Mouse (Mus musculus) fibroblast of lung, adult 2 months (primary cell): Measurements from ENCODE around the gene Esrp2.

Experiments
- DNase-seq: peaks from one replicate; pipeline ENCODE4 v3.0.0-alpha.2; 2011; ENCODE audit warnings: low read depth

Gene Esrp2

GRCm38 (mm10) chr8:106147868-106148565 is 11.2 kb upstream of the Esrp2 start:
- no peak for DNase-seq

GRCm38 (mm10) chr8:106146014-106146413 is 9.2 kb upstream of the Esrp2 start:
- no peak for DNase-seq

GRCm38 (mm10) chr8:106145331-106145730 is 8.6 kb upstream of the Esrp2 start:
- no peak for DNase-seq

- DNase-seq: peak; percentile 53
Observed at GRCm38 (mm10) chr8:106140769-106141168, 4.0 kb upstream of the Esrp2 start.

- DNase-seq: no peak
Observed at GRCm38 (mm10) chr8:106140191-106140590, 3.4 kb upstream of the Esrp2 start.

- no peak for DNase-seq
Observed at GRCm38 (mm10) chr8:106138616-106139015, 1.8 kb upstream of the Esrp2 start.

- DNase-seq: no peak
Observed at GRCm38 (mm10) chr8:106137906-106138477, 1.2 kb upstream of the Esrp2 start.

- no peak for DNase-seq
Observed at GRCm38 (mm10) chr8:106137218-106137905, 588 bp upstream of the Esrp2 start.

- no peak for DNase-seq
Observed at GRCm38 (mm10) chr8:106135672-106136071, 1.1 kb downstream of the Esrp2 start.

GRCm38 (mm10) chr8:106134751-106135571 is 1.8 kb downstream of the Esrp2 start:
- DNase-seq: no peak

GRCm38 (mm10) chr8:106133946-106134345 is 2.8 kb downstream of the Esrp2 start:
- no peak for DNase-seq

GRCm38 (mm10) chr8:106133526-106133925 is 3.2 kb downstream of the Esrp2 start:
- no peak for DNase-seq

- DNase-seq: no peak
Observed at GRCm38 (mm10) chr8:106132356-106132755, 4.4 kb downstream of the Esrp2 start.

GRCm38 (mm10) chr8:106131488-106132222 is 5.1 kb downstream of the Esrp2 start:
- DNase-seq: no peak

GRCm38 (mm10) chr8:106131021-106131420 is 5.8 kb downstream of the Esrp2 start:
- DNase-seq: no peak

- DNase-seq: no peak
Observed at GRCm38 (mm10) chr8:106130505-106130904, 6.3 kb downstream of the Esrp2 start.

- no peak for DNase-seq
Observed at GRCm38 (mm10) chr8:106129997-106130396, 6.8 kb downstream of the Esrp2 start.

GRCm38 (mm10) chr8:106129232-106129930 is 7.4 kb downstream of the Esrp2 start:
- DNase-seq: no peak

GRCm38 (mm10) chr8:106127882-106128410 is 8.8 kb downstream of the Esrp2 start:
- DNase-seq: no peak

- DNase-seq: no peak
Observed at GRCm38 (mm10) chr8:106127054-106127453, 9.7 kb downstream of the Esrp2 start.

GRCm38 (mm10) chr8:106126055-106126454 is 10.7 kb downstream of the Esrp2 start:
- no peak for DNase-seq
